Mouse (Mus musculus) megakaryocyte-erythroid progenitor cell, adult 5-6 weeks (primary cell): ENCODE data around the gene Rbmx2. TPM values are rescaled to one million over a fixed set of nuclear protein-coding genes. Genes with fewer than 3 reads are reported as not detected.
A peak's percentile ranks its signal among the peaks of the same experiment; 100 is the strongest.

Experiments
- ATAC-seq: replicated peaks from 2 replicates; pipeline ENCODE4 v1.8.0; 2016; ENCODE audit warnings: mild to moderate bottlenecking, inconsistent platforms; ENCODE audit not compliant: severe bottlenecking, poor library complexity, low FRiP score, low TSS enrichment
- total RNA-seq, 2 experiments: library from RNA; stranded (forward) in 1 of 2; stranded (reverse) in 1 of 2; fragments of 200-1000, 215-1000 nt in 1 of 2; fragments of >200 nt in 1 of 2; fragmentation: Nextera tagmentation in 1 of 2; gene quantifications; 2 replicates each; pipeline ENCODE4 v1.2.3; 2014 to 2017

The Rbmx2 gene
- total RNA-seq (2014; fragmentation: Nextera tagmentation) (15.5 and 18.6 TPM in 2 replicates), total RNA-seq (2017) (21.1 and 21.5 TPM in 2 replicates)

DNA sequence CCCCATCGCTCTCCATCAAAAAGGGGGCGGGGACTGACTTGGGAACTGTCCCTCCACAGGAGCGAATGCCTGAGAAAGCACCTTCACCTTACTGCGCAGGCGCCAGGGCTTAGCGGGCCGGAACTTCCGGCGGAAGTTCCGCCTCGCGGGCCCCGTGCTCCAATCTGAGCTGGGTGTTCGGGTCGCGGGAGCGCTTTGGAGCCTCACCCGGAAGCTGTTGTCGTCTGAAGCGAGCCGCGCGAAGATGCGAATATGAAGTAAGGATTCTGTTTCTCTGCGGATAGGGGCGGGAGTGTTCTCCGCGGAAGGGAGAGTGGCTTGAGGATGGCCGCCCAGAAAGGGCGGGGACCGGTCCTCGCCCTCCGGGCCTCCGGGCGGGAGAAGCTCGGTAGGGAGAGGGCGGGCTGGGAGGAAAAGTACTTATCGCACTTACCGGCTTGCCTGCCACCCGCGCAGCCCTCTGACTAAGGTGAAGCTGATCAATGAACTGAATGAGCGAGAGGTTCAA lies at the start of gene Rbmx2:
Gene Rbmx2 (plus strand): TSS at position 141 of the 508 bp plus-strand sequence.
- ATAC-seq = peak; percentile 99

DNA sequence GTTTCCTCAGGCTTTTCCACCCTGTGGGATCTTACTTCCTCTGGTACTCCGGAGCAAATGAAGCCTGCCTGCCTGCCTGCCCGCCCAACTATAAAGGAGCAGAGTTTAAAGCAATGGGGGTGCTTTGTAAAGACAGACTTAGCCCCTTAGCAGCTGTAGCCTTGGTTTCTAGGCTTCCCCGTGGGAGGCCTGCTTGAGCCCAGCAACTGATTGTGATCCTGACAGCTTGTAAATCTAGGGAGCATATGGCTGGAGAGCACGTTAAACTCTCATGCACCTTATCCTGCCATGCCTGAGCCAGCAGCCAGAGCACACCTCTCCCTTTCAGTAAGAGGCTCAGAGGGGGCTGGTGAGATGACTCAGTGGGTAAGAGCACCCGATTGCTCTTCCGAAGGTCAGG lies 28.0 kb upstream of the Rbmx2 start:
- no peak for ATAC-seq

DNA sequence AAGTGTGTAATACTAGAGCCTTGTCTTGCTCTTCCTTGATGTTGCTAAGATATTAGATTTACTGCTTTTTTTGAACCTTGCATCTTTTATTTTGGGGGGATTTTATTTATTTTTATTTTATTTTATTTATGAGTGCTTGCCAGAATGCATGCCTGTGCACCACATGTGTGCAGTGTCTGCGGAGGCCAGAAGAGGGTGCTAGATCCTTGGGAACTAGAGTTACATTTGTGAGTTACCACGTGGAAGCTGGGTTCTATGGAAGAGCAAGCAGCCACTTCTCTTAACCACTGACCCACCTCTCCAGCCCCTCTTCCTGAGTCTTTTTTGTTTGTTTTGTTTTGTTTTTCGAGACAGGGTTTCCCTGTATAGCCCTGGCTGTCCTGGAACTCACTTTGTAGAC lies 25.2 kb upstream of the Rbmx2 start:
- ATAC-seq = no peak

DNA sequence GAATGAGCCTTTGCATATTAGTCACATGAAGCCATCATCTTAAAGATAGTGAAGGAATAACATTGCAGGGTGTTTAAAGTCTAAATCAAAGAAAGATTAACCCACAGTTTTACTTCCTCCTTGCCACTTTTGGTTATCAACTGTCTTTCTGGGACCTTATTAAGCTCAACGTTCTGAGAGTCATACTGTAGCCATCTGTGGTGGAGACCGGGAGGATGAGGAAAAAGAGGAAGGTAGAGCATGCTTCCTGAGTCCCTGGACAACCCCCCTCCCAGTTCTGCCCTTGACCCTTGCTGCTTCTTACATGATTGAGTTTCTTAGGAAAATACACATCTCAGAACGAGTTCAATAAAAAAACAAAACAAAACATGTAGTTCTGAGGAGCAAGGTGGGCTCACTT lies 23.1 kb upstream of the Rbmx2 start:
- no peak for ATAC-seq

DNA sequence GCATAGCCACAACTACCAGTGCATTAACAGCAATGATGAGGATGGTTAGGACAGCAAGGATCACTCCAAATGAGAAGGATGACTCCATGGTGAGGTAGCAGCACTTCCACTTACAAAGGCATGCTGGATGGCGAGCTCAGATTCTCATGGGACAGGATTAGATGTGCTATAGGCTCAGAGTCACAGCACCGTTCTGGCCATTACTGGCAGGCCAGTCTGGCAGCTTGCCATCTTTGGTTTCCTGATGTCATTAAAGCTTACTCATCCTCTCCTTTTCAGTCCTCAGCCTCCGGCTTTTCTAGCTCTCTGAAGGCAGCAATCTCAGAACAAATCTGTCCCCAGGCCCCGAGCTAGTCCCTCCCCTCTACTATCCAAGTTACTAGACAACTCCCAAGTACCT lies 20.6 kb upstream of the Rbmx2 start, which contains the start of gene Gpr119:
Gene Gpr119 (minus strand): TSS at position 308 of the 400 bp plus-strand sequence.
- ATAC-seq = no peak

DNA sequence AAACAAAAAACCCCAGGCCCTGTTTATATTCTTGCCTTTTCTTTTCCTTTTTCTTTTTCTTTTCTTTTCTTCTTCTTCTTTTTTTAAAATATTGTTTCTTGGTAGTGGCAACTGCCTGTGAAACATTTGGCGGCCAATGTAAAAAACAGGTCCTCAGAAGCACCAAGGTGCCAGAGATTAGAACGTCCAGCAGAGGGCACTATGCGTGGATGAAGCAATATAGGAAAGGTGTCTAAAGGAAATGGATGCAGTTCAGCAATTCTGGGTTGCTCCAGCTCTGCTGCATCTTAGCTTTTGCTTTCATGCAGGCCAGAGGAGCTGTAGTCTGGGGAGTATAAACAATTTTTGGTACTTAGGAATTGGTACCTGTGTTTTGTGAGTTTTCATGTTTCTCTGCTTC lies 11.4 kb upstream of the Rbmx2 start:
- ATAC-seq = peak; percentile 78; the same call in 1 of the 2 replicates

DNA sequence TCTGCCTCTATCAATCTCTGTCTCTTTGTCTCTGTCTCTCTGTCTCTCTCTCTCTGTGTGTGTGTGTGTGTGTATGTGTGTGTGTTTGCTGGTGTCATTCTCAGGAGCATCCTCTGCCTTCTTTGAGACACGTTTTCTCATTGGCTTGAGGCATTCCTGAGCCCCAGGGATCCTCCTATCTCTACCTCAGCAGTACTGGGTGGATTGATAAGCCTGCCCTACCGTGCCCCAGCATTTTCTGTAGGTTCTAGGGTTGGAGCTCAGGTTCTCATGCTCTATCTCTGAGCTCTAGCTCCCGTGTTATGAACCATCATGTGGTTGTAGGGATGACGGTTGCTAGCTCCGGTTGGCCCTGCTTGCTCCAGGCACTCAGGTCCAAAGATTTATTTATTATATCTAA lies 10.9 kb upstream of the Rbmx2 start:
- no peak for ATAC-seq

DNA sequence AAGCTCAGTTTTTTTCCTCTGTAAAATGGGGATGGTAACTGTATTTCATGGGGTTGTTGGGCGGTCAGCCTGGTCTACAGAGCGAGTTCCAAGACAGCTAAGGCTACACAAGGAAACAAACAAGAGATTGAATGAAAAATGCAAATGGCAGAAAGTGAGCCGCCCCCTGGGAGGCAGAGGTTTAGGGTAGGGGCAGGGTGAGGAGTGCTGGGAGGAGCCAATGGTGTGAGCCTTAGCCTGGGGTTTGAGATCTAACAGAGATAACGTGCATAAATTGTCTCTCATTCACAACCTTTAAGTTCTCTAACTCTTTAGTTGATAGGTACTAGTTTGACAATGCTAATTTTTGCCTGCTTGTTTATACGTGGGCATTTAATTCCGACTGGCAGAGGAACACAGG lies 344 bp upstream of the Rbmx2 start:
- ATAC-seq = peak; percentile 40

DNA sequence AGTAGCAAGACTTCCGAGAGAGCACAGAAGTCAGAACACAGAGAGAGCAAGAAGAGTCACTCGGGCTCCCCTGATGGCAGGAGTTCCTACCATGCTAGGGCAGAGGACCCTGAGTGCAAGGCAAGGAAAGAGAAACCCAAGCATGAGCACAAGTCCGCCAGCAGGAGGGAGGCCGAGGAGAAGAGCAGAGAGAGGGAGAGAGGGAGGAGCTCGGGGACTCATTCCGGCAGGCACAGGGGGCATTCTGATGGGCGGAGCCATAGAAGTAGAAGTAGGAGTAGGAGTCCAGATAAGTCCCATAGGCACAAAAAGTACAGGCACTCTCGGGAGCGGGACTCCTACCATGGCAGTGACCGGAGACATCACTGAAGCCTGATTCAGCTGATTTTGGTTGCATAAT lies 14.9 kb downstream of the Rbmx2 start:
- ATAC-seq = no peak

DNA sequence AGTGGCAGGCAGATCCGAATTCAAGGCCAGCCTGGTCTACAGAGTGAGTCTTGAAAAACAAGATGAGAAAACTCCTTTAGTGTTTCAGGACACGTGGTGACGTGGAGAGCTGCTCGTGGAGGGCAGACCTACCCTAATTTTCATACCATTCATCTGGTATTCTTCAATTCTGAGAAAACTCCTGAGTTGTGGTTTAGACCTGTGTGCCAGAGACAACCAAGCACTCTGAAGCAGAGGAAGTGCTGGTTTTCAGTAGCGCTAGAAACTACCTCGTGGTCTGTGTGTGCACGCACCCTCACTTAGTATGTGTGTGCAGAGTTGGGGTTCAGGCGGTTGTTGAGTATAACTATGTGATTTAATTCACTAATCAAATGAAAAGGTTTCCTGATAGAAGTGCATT lies 18.0 kb downstream of the Rbmx2 start:
- ATAC-seq = no peak

DNA sequence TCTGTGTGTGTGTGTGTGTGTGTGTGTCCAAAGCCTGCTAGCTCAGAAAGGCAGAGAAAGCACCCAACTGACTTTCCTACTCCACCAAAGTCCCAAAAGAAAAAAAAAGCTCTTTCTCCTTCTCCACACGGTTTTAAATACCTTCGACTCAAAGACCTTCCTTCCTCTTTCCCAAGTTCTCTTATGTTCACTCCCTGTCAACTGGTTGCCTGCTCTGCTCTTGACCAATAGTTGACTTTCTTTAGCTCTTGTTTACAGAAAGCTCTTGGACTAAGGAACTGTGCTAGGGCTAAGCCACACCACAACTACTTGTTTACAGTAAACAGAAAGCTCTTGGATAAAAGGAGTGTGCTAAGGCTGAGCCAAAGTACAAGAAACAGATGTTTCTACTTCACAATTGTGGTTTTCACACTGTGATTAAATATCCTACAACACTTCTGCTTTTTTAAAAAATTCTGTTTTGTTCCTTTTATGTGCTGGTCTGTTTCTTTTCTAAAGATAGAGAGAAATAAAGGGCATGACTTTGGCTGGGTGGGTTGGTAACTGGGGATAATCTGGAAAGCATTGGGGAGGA lies 60.0 kb downstream of the Rbmx2 start:
- no peak for ATAC-seq

Other genes with a start within 250 kb of the Rbmx2 start
- gene Elf4, start 231.9 kb upstream of the Rbmx2 start, total RNA-seq (2014; fragmentation: Nextera tagmentation) = 24.2 and 26.0 TPM in 2 replicates
- 7.9 and 11.8 TPM in 2 replicates for gene Elf4, start 231.9 kb upstream of the Rbmx2 start, total RNA-seq (2017)
- 68.2 and 74.1 TPM in 2 replicates for gene Aifm1, start 181.4 kb upstream of the Rbmx2 start, total RNA-seq (2014; fragmentation: Nextera tagmentation)
- 110 and 155 TPM in 2 replicates for gene Aifm1, start 181.4 kb upstream of the Rbmx2 start, total RNA-seq (2017)
- 0.50 and 1.4 TPM in 2 replicates for gene Rab33a, start 175.7 kb upstream of the Rbmx2 start, total RNA-seq (2014; fragmentation: Nextera tagmentation)
- not detected in 2 replicates for gene Rab33a, start 175.7 kb upstream of the Rbmx2 start, total RNA-seq (2017)
- gene Zfp280c, start 100.5 kb upstream of the Rbmx2 start, total RNA-seq (2014; fragmentation: Nextera tagmentation) = 25.1 and 32.6 TPM in 2 replicates
- 22.8 and 31.7 TPM in 2 replicates for gene Zfp280c, start 100.5 kb upstream of the Rbmx2 start, total RNA-seq (2017)
- gene Slc25a14, start 71.6 kb upstream of the Rbmx2 start, total RNA-seq (2014; fragmentation: Nextera tagmentation) = 3.3 and 4.3 TPM in 2 replicates
- 8.0 and 8.4 TPM in 2 replicates for gene Slc25a14, start 71.6 kb upstream of the Rbmx2 start, total RNA-seq (2017)
- not detected in 2 replicates for gene Gpr119, start 20.5 kb upstream of the Rbmx2 start, total RNA-seq (2014; fragmentation: Nextera tagmentation)
- gene Gpr119, start 20.5 kb upstream of the Rbmx2 start, total RNA-seq (2017) = not detected in 2 replicates
- 0.33 TPM in 1 of 2 replicates, not detected in the other for gene Gm595, start 182.7 kb downstream of the Rbmx2 start, total RNA-seq (2014; fragmentation: Nextera tagmentation)
- not detected in 2 replicates for gene Gm595, start 182.7 kb downstream of the Rbmx2 start, total RNA-seq (2017)